Mouse (Mus musculus): ENCODE results near the gene D3Ertd751e. TPM values are rescaled to one million over a fixed set of nuclear protein-coding genes. Genes with fewer than 3 reads are reported as not detected.

Gene D3Ertd751e
- 0.44 and 0.88 TPM in 2 replicates for polyA plus RNA-seq (2012; rRNA removed)

GRCm38 (mm10) chr3:41742278-41742934 is at the start of gene D3Ertd751e, which contains the start of gene Sclt1:
Gene D3Ertd751e, plus strand, starts transcription at chr3:41742611.
Gene Sclt1, minus strand, starts transcription at chr3:41742514.

Other genes starting within 250 kb of the D3Ertd751e start
- 25.6 and 45.4 TPM in 2 replicates for gene Jade1, start 186.9 kb upstream of the D3Ertd751e start, polyA plus RNA-seq (2012; rRNA removed)
- 5.1 and 6.7 TPM in 2 replicates for gene Sclt1, start 97 bp upstream of the D3Ertd751e start, polyA plus RNA-seq (2012; rRNA removed)

Data from colon, adult 2 months (tissue).